Mouse (Mus musculus) v-Abl transformed pro-B cells (cell line): ENCODE results near the gene Gtf3c5.

Experiments
- in situ Hi-C, 2 experiments: fragments of 400-800 bp; cut with MboI; formaldehyde crosslinking; loops; one replicate each; pipeline ENCODE4 v1.15.1; 2025; ENCODE audit not compliant: unreplicated experiment in 2 of 2

Gtf3c5 gene

DNA sequence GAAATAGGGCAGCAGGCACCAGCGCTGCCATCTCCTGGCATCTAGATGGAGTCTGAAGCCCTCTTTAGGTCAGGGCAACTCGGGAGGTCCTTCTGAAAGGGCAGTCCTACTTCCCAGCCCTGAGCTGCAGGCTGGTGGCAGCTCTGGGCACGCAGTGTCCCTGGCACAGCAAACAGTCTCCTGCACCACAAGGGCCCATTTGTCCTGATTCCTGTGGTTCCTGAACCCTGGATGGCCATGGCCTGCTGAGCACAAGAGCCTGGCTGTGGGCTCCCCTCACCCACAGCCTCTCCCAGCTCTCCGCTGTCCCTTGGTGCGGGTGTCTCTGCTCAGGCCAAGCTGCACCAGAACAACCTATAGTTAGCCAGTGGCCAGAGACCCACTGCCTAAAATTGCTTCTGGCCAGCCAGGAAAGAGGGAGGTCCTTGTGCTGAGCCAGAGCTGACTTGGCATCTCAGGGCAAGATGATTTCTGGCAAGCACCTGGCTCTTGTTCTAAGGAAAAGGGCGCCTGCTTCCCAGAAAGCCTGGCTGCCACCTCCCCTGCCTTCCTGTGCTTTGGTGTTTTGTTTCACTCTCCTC is 61.9 kb downstream of the Gtf3c5 start:
- in situ Hi-C loops = no loop called here

DNA sequence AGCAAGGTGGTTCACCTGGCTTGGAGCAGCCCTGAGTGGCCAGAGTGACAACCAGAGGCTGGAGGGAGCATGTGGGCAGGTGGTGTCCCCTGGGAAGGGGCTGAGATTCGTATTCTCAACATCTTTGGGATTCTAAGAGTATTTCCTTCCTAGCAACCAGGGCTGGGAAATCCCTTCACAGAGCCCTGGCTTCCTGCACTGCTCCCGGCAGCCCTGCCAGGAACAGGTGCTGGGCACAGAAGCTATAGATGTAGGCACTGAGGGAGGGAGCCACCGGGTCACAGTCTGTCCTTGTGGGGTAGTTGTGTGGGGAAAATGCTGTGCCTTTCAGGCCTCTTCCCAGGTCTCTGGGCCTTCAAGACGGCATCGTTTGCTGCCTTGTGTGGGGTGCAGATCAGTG is 63.0 kb downstream of the Gtf3c5 start:
- in situ Hi-C loops = no loop called here

DNA sequence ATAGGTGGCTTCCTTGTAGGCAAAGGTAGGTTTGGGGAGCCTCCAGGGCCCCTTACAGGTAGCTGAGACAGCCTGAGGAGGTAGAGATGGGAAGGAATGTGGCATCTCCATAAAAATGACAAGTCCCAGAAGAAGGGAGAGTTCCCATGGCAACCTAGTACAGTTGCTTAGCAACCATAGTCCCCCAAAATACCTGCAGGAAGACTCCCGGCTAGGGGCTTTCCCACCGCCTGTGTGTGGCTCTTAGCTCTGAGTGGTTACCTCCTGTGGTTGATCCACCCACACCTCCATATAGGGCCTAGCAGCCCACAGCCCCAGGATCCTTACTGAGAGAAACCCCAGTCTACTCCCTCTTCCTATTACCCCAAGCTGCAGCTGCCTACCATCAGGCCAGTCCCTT is 65.3 kb downstream of the Gtf3c5 start:
- in situ Hi-C loops = loop anchor here (5.0 kb wide), 3 partner anchors 34 to 69 kb away; partner anchors contain the start of gene Gtf3c5 (in 1 of the 2)

DNA sequence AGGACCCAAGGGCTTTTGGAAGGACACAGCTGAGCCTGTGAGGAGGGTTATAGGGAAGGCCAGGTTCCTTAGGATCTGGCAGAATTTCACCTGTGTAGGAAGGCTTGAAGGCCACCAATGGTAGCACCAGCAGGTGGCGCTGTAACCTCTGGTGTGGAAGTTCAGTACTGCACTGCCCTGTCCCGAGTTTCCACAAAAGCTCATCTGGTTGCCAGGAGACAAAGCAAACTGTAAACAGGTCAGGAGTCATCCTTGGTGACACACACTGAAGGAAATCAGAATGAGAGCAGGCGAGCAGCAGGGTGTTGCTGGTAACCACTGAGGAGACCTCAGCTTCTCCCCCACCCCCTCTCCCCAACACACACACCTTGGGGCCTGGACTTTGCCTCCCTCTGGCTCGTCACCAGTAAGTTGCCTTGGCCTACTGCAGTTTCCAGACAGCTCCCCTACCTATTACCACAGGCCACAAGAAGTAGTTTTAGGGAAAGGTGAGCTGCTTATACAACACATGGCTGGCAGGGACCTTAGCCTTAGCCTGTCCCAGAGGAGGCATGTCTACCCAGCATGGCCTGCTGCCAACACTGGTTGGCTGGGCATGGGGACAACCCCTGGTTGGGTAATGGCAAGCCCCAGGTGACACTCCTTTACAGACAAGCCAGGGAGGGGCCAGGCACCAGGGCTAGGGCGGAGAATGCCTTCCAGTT is 66.2 kb downstream of the Gtf3c5 start:
- in situ Hi-C loops = loop anchor here (5.0 kb wide), 3 partner anchors 35 to 70 kb away; partner anchors contain the start of gene Gtf3c5 (in 1 of the 2)
